Mouse (Mus musculus) embryonic fibroblast, embryonic 13.5 days (primary cell): ENCODE data around the gene Rnf146. TPM values are rescaled to one million over a fixed set of nuclear protein-coding genes. Genes with fewer than 3 reads are reported as not detected.

ENCODE experiments used
- H3K27ac ChIP-seq: 2 replicates; pipeline ENCODE4 v1.5.1; 2012; ENCODE audit warnings: low read length, control low read depth, inconsistent platforms; ENCODE audit not compliant: insufficient read depth
- H3K4me1 ChIP-seq: 2 replicates; pipeline ENCODE4 v1.6.1; 2011; ENCODE audit warnings: low read length; ENCODE audit not compliant: control insufficient read depth, insufficient read depth
- H3K4me3 ChIP-seq: 2 replicates; pipeline ENCODE4 v1.5.1; 2011; ENCODE audit warnings: mild to moderate bottlenecking, control low read depth, low read length; ENCODE audit not compliant: insufficient read depth
- CTCF ChIP-seq: IDR thresholded peaks from 2 replicates; pipeline ENCODE4 v1.5.1; 2011; ENCODE audit warnings: mild to moderate bottlenecking, control low read depth, low read length, moderate library complexity, borderline replicate concordance; ENCODE audit not compliant: insufficient read depth
- POLR2A ChIP-seq: IDR thresholded peaks from 2 replicates; pipeline ENCODE4 v1.6.1; 2011; ENCODE audit warnings: low read depth, mild to moderate bottlenecking, control low read depth, low read length, moderate library complexity
- polyA plus RNA-seq: library from polyadenylated mRNA; stranded (reverse); fragments of >200 nt; gene quantifications from 2 replicates; pipeline ENCODE4 v1.2.4, GENCODE M21; 2011; ENCODE audit warnings: low read depth; ENCODE audit not compliant: missing spikeins, insufficient read length

The Rnf146 gene
- polyA plus RNA-seq, 1 experiment, result 53.4 TPM

DNA sequence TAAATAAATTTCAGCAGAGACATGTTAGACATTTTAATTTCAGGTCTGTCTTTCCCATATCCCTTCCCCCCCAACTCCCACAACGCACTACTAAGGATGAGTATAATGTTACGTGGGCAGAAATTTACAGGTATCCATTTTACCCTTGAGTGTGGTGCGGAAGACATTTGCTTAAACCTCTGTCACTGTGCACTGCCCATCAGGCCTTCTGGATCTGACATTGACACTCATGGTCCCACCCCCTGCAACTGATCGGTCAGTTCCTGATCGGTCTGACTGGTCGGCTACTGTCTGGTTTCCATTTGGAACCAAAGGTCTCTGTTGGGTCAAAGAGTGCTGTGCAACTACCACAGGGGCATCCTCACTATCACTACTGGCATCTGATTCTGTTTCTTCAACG lies 15.6 kb downstream of the Rnf146 start:
- peaks cover 3% of the 10 kb centered on the region; the same call in 1 of the 2 replicates for H3K4me1 ChIP-seq
- no peak overlapping the region for H3K27ac ChIP-seq
- TF ChIP-seq POLR2A, result no peak
- TF ChIP-seq CTCF, result no peak
- H3K4me3 ChIP-seq, result no peak overlapping the region

DNA sequence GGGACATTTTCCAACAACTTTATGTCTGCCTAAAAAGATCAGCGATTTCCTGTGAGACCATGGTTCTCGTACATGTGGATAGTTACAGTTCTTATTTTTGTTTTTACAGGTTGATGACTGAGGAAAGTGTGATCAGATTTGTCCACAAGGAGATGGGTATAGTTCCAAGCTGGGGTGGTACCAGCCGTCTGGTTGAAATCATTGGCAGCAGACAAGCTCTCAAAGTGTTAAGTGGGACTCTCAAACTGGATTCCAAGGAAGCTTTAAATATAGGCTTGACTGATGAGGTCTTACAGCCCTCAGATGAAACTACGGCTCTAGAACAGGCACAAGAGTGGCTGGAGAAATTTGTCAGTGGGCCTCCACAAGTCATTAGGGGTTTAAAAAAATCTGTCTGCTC lies 18.0 kb downstream of the Rnf146 start:
- no peak for TF ChIP-seq CTCF
- no peak for TF ChIP-seq POLR2A
- Histone ChIP-seq H3K4me1 (no peaks in the 10 kb centered on the region), H3K4me3 (no peak overlapping the region), H3K27ac (no peak overlapping the region)

GRCm38 (mm10) chr10:29338355-29339056 lies 23.7 kb downstream of the Rnf146 start:
- no peaks in the 10 kb centered on the region for H3K4me1 ChIP-seq
- H3K4me3 ChIP-seq, result no peak overlapping the region
- TF ChIP-seq POLR2A (no peak), CTCF (no peak)
- no peak overlapping the region for H3K27ac ChIP-seq

GRCm38 (mm10) chr10:29333836-29334235 lies 28.4 kb downstream of the Rnf146 start:
- no peak overlapping the region for H3K4me3 ChIP-seq

GRCm38 (mm10) chr10:29324817-29325216 lies 37.4 kb downstream of the Rnf146 start:
- no peak for TF ChIP-seq CTCF
- no peak for TF ChIP-seq POLR2A
- H3K4me3 ChIP-seq, result no peak overlapping the region
- H3K4me1 ChIP-seq, result no peaks in the 10 kb centered on the region
- no peak overlapping the region for H3K27ac ChIP-seq

More at GRCm38 (mm10) chr10:29333836-29334235, 28.4 kb downstream of the Rnf146 start:
- TF ChIP-seq CTCF (no peak), POLR2A (no peak)
- H3K27ac ChIP-seq, result no peak overlapping the region
- no peaks in the 10 kb centered on the region for H3K4me1 ChIP-seq

GRCm38 (mm10) chr10:29313905-29314304 lies 48.3 kb downstream of the Rnf146 start:
- H3K4me3 ChIP-seq, result peak overlapping the region; percentile 89
- TF ChIP-seq POLR2A, result no peak
- TF ChIP-seq CTCF, result no peak
- no peak overlapping the region for H3K27ac ChIP-seq
- H3K4me1 ChIP-seq, result no peaks in the 10 kb centered on the region; the same call in 1 of the 2 replicates

DNA sequence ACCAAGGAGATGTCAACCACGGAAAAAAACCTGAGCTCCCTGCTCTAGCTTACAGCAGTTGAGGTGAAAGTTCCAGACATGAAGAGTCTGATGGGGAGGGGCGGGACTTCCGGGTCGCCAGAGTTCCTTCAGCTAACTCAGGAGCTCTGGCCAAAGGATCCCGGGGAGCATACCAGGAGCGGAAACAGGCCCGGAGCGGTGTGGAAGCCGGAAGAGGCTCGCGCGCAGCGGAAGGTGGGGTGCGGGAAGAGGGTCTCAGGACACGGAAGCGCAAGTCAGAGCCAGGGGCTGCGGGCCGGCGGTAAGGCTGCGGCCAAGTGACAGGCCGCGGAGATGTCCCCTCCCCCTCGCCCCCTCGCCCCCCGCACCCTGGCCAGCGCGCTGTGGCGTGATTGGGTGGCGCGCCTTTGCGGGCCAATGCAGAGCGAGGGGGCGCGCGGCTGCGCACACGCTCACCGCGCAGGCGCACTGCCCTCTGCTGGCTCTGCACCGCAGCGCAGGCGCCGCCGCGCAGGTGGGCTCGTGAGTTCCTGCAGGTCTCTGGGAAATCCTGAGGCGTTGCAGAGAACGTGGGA lies 49.1 kb downstream of the Rnf146 start, which contains the start of gene Echdc1:
Gene Echdc1 (plus strand): TSS at position 103 of the 575 bp plus-strand sequence.
- Histone ChIP-seq H3K27ac (peak within 1 kb of the TSS; percentile 51), H3K4me3 (peak within 1 kb of the TSS; percentile 89), H3K4me1 (no peaks in the 10 kb centered on the region; the same call in 1 of the 2 replicates)
- TF ChIP-seq POLR2A (peak; percentile 58), CTCF (peak; percentile 93)

DNA sequence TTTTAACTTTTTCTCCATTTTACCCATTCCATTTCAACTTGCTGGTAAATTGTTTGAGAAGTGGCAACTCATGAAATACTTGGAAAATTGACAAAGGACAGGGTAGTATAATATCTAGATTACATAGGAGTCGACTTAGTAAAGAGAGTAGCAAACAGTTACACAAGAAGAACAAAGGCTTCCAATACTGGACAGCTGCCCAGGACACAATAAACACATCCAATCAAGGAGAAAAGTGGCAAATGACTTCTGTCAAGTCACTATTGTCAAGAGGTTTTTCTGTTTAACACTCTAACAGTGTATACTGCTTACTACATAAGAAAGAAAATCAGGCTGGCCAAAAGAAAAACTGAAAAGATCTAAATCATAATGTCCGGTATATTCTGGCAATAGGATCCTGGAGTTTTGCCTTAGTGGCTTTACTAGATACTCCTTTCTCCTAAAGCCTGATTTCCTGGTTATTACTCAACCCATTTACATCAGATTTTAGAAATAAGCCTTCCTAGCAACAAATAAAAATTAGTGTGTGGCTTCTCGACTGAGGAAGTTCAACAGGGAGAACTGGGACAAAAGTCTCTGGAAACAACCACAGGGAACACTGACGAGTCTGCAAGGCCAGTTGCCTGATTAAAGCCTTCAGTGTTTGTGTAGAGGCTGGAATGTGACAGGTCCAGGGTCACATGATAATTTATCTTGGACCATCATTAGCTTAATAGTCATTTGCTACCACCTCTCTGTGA lies 50.6 kb downstream of the Rnf146 start:
- TF ChIP-seq POLR2A, result no peak
- TF ChIP-seq CTCF, result no peak
- H3K4me3 ChIP-seq, result peak overlapping the region; percentile 11; the same call in 1 of the 2 replicates
- H3K4me1 ChIP-seq, result no peaks in the 10 kb centered on the region; the same call in 1 of the 2 replicates
- no peak overlapping the region for H3K27ac ChIP-seq

GRCm38 (mm10) chr10:29302230-29302629 lies 60.0 kb downstream of the Rnf146 start:
- TF ChIP-seq CTCF, result no peak
- TF ChIP-seq POLR2A, result no peak
- Histone ChIP-seq H3K4me3 (no peak overlapping the region), H3K4me1 (no peaks in the 10 kb centered on the region), H3K27ac (no peak overlapping the region)

Other genes starting within 250 kb of the Rnf146 start
- gene Soga3, start 218.6 kb downstream of the Rnf146 start, polyA plus RNA-seq, result 0.44 TPM in 1 of 2 replicates, not detected in the other
- not detected in 2 replicates for gene Gm49353, start 163.5 kb downstream of the Rnf146 start, polyA plus RNA-seq
- gene 9330159F19Rik, start 150.8 kb downstream of the Rnf146 start, polyA plus RNA-seq, result 0.18 TPM in 1 of 2 replicates, not detected in the other
- 24.9 and 26.7 TPM in 2 replicates for gene Echdc1, start 49.3 kb downstream of the Rnf146 start, polyA plus RNA-seq
- 7.3 and 19.2 TPM in 2 replicates for gene Rspo3, start 173.4 kb upstream of the Rnf146 start, polyA plus RNA-seq